Mouse (Mus musculus): ENCODE results near the gene Zfpl1. TPM values are rescaled to one million over a fixed set of nuclear protein-coding genes. Genes with fewer than 3 reads are reported as not detected.

Gene Zfpl1
- polyA plus RNA-seq, 1 experiment from 2014 or later, result 52.9 TPM

GRCm38 (mm10) chr19:6116113-6116850 lies 31.5 kb upstream of the Zfpl1 start:
- no peak overlapping the region for H3K4me3 ChIP-seq (ENCODE audit: control insufficient read depth in 1 of 2, insufficient read depth in 1 of 2, low read depth in 1 of 2, low read length in 2 of 2)
- H3K27ac ChIP-seq (replicated peaks in 1 of 2; ENCODE audit: control insufficient read depth in 1 of 2, insufficient read depth in 1 of 2, low read depth in 2 of 2, low read length in 2 of 2), result no peak overlapping the region

GRCm38 (mm10) chr19:6113116-6113515 lies 28.4 kb upstream of the Zfpl1 start:
- Histone ChIP-seq H3K27me3 (ENCODE audit: control insufficient read depth, insufficient read depth, low read length) (no peaks in the 10 kb centered on the region), H3K9me3 (ENCODE audit: control insufficient read depth, low read length) (no peaks in the 10 kb centered on the region)

More at GRCm38 (mm10) chr19:6116113-6116850, 31.5 kb upstream of the Zfpl1 start:
- Histone ChIP-seq H3K9me3 (ENCODE audit: control insufficient read depth, low read length) (no peaks in the 10 kb centered on the region), H3K4me2 (ENCODE audit: low read length) (peak overlapping the region; percentile 85; the same call in 1 of the 2 replicates), H3K27me3 (ENCODE audit: control insufficient read depth, insufficient read depth, low read length) (no peaks in the 10 kb centered on the region), H3K4me1 (ENCODE audit: control insufficient read depth in 2 of 2, insufficient read depth in 2 of 2, low read length in 2 of 2) (peaks cover 10 to 19% of the 10 kb centered on the region in 2 experiments), H3K36me3 (ENCODE audit: control insufficient read depth, insufficient read depth, low read length) (peaks cover 27% of the 10 kb centered on the region), H3K9ac (ENCODE audit: low read length) (peak overlapping the region; percentile 39; the same call in 1 of the 2 replicates)
- WGBS, result 85% methylated on average over 15 of the region's 15 CpGs
- no peak for ATAC-seq (ENCODE audit: insufficient number of reproducible peaks, insufficient read depth, low FRiP score, low read depth)

GRCm38 (mm10) chr19:6105586-6105985 lies 20.8 kb upstream of the Zfpl1 start, which contains the start of gene Naaladl1:
TSS of gene Naaladl1 (plus strand) at chr19:6105782.
- Histone ChIP-seq H3K27ac (replicated peaks in 1 of 2; ENCODE audit: control insufficient read depth in 1 of 2, insufficient read depth in 1 of 2, low read depth in 2 of 2, low read length in 2 of 2) (no peak within 1 kb of the TSS), H3K27me3 (ENCODE audit: control insufficient read depth, insufficient read depth, low read length) (no peaks in the 10 kb centered on the region), H3K9me3 (ENCODE audit: control insufficient read depth, low read length) (no peaks in the 10 kb centered on the region), H3K36me3 (ENCODE audit: control insufficient read depth, insufficient read depth, low read length) (no peaks in the 10 kb centered on the region), H3K4me1 (ENCODE audit: control insufficient read depth in 2 of 2, insufficient read depth in 2 of 2, low read length in 2 of 2) (no peaks in the 10 kb centered on the region), H3K4me3 (ENCODE audit: control insufficient read depth in 1 of 2, insufficient read depth in 1 of 2, low read depth in 1 of 2, low read length in 2 of 2) (no peak within 1 kb of the TSS), H3K9ac (ENCODE audit: low read length) (no peak within 1 kb of the TSS), H3K4me2 (ENCODE audit: low read length) (no peak within 1 kb of the TSS)
- ATAC-seq (ENCODE audit: insufficient number of reproducible peaks, insufficient read depth, low FRiP score, low read depth), result no peak
- WGBS, result 87% methylated on average over 7 of the region's 7 CpGs

More at GRCm38 (mm10) chr19:6113116-6113515, 28.4 kb upstream of the Zfpl1 start:
- Histone ChIP-seq H3K4me2 (ENCODE audit: low read length) (no peak overlapping the region), H3K4me1 (ENCODE audit: control insufficient read depth in 2 of 2, insufficient read depth in 2 of 2, low read length in 2 of 2) (peaks cover 10 to 13% of the 10 kb centered on the region in 2 experiments), H3K9ac (ENCODE audit: low read length) (no peak overlapping the region), H3K36me3 (ENCODE audit: control insufficient read depth, insufficient read depth, low read length) (peaks cover 27% of the 10 kb centered on the region), H3K27ac (replicated peaks in 1 of 2; ENCODE audit: control insufficient read depth in 1 of 2, insufficient read depth in 1 of 2, low read depth in 2 of 2, low read length in 2 of 2) (no peak overlapping the region), H3K4me3 (ENCODE audit: control insufficient read depth in 1 of 2, insufficient read depth in 1 of 2, low read depth in 1 of 2, low read length in 2 of 2) (no peak overlapping the region)
- WGBS, result 49% methylated on average over 6 of the region's 6 CpGs
- no peak for ATAC-seq (ENCODE audit: insufficient number of reproducible peaks, insufficient read depth, low FRiP score, low read depth)

- WGBS, result 60% methylated on average over 4 of the region's 4 CpGs
- no peaks in the 10 kb centered on the region for H3K36me3 ChIP-seq (ENCODE audit: control insufficient read depth, insufficient read depth, low read length)
- no peaks in the 10 kb centered on the region for H3K27me3 ChIP-seq (ENCODE audit: control insufficient read depth, insufficient read depth, low read length)
- no peaks in the 10 kb centered on the region for H3K4me1 ChIP-seq (ENCODE audit: control insufficient read depth in 2 of 2, insufficient read depth in 2 of 2, low read length in 2 of 2)
- no peak overlapping the region for H3K27ac ChIP-seq (replicated peaks in 1 of 2; ENCODE audit: control insufficient read depth in 1 of 2, insufficient read depth in 1 of 2, low read depth in 2 of 2, low read length in 2 of 2)
- no peak overlapping the region for H3K9ac ChIP-seq (ENCODE audit: low read length)
- H3K9me3 ChIP-seq (ENCODE audit: control insufficient read depth, low read length), result no peaks in the 10 kb centered on the region
- H3K4me2 ChIP-seq (ENCODE audit: low read length), result no peak overlapping the region
- no peak for ATAC-seq (ENCODE audit: insufficient number of reproducible peaks, insufficient read depth, low FRiP score, low read depth)
- H3K4me3 ChIP-seq (ENCODE audit: control insufficient read depth in 1 of 2, insufficient read depth in 1 of 2, low read depth in 1 of 2, low read length in 2 of 2), result no peak overlapping the region
These were observed 19.7 kb upstream of the Zfpl1 start for GRCm38 (mm10) chr19:6104476-6104875.

GRCm38 (mm10) chr19:6102169-6102853 lies 17.6 kb upstream of the Zfpl1 start:
- Histone ChIP-seq H3K9me3 (ENCODE audit: control insufficient read depth, low read length) (no peaks in the 10 kb centered on the region), H3K9ac (ENCODE audit: low read length) (no peak overlapping the region), H3K27ac (replicated peaks in 1 of 2; ENCODE audit: control insufficient read depth in 1 of 2, insufficient read depth in 1 of 2, low read depth in 2 of 2, low read length in 2 of 2) (no peak overlapping the region), H3K4me1 (ENCODE audit: control insufficient read depth in 2 of 2, insufficient read depth in 2 of 2, low read length in 2 of 2) (no peaks in the 10 kb centered on the region), H3K4me3 (ENCODE audit: control insufficient read depth in 1 of 2, insufficient read depth in 1 of 2, low read depth in 1 of 2, low read length in 2 of 2) (no peak overlapping the region), H3K27me3 (ENCODE audit: control insufficient read depth, insufficient read depth, low read length) (no peaks in the 10 kb centered on the region), H3K36me3 (ENCODE audit: control insufficient read depth, insufficient read depth, low read length) (peaks cover 5% of the 10 kb centered on the region; the same call in 1 of the 2 replicates), H3K4me2 (ENCODE audit: low read length) (no peak overlapping the region)
- WGBS, result 71% methylated on average over 6 of the region's 6 CpGs
- no peak for ATAC-seq (ENCODE audit: insufficient number of reproducible peaks, insufficient read depth, low FRiP score, low read depth)

- WGBS, result 75% methylated on average over 6 of the region's 6 CpGs
These were observed 16.4 kb upstream of the Zfpl1 start for GRCm38 (mm10) chr19:6101186-6101585.

GRCm38 (mm10) chr19:6097847-6098246 lies 13.1 kb upstream of the Zfpl1 start:
- no peaks in the 10 kb centered on the region for H3K27me3 ChIP-seq (ENCODE audit: control insufficient read depth, insufficient read depth, low read length)
- H3K4me2 ChIP-seq (ENCODE audit: low read length), result no peak overlapping the region
- WGBS, result 84% methylated on average over 3 of the region's 3 CpGs
- H3K4me3 ChIP-seq (ENCODE audit: control insufficient read depth in 1 of 2, insufficient read depth in 1 of 2, low read depth in 1 of 2, low read length in 2 of 2), result no peak overlapping the region
- H3K36me3 ChIP-seq (ENCODE audit: control insufficient read depth, insufficient read depth, low read length), result peaks cover 31% of the 10 kb centered on the region
- no peak overlapping the region for H3K9ac ChIP-seq (ENCODE audit: low read length)
- H3K27ac ChIP-seq (replicated peaks in 1 of 2; ENCODE audit: control insufficient read depth in 1 of 2, insufficient read depth in 1 of 2, low read depth in 2 of 2, low read length in 2 of 2), result no peak overlapping the region
- H3K9me3 ChIP-seq (ENCODE audit: control insufficient read depth, low read length), result no peaks in the 10 kb centered on the region
- no peaks in the 10 kb centered on the region for H3K4me1 ChIP-seq (ENCODE audit: control insufficient read depth in 2 of 2, insufficient read depth in 2 of 2, low read length in 2 of 2)
- no peak for ATAC-seq (ENCODE audit: insufficient number of reproducible peaks, insufficient read depth, low FRiP score, low read depth)

More at GRCm38 (mm10) chr19:6101186-6101585, 16.4 kb upstream of the Zfpl1 start:
- Histone ChIP-seq H3K4me3 (ENCODE audit: control insufficient read depth in 1 of 2, insufficient read depth in 1 of 2, low read depth in 1 of 2, low read length in 2 of 2) (no peak overlapping the region), H3K27ac (replicated peaks in 1 of 2; ENCODE audit: control insufficient read depth in 1 of 2, insufficient read depth in 1 of 2, low read depth in 2 of 2, low read length in 2 of 2) (no peak overlapping the region), H3K4me1 (ENCODE audit: control insufficient read depth in 2 of 2, insufficient read depth in 2 of 2, low read length in 2 of 2) (no peaks in the 10 kb centered on the region), H3K36me3 (ENCODE audit: control insufficient read depth, insufficient read depth, low read length) (peaks cover 5% of the 10 kb centered on the region; the same call in 1 of the 2 replicates), H3K4me2 (ENCODE audit: low read length) (no peak overlapping the region), H3K9me3 (ENCODE audit: control insufficient read depth, low read length) (no peaks in the 10 kb centered on the region), H3K9ac (ENCODE audit: low read length) (no peak overlapping the region), H3K27me3 (ENCODE audit: control insufficient read depth, insufficient read depth, low read length) (no peaks in the 10 kb centered on the region)
- ATAC-seq (ENCODE audit: insufficient number of reproducible peaks, insufficient read depth, low FRiP score, low read depth), result no peak
